Mouse (Mus musculus): Measurements from ENCODE around the gene Ezr.

The Ezr gene

GRCm38 (mm10) chr17:6782611-6783005, at the start of gene Ezr:
Ezr (minus strand) TSS chr17:6782784.
- peak; percentile 92 for DNase-seq

- DNase-seq, result no peak
These were observed 47.5 kb upstream of the Ezr start for GRCm38 (mm10) chr17:6830004-6830592.

GRCm38 (mm10) chr17:6828531-6829150, 46.1 kb upstream of the Ezr start:
- no peak for DNase-seq

- peak; percentile 98 for DNase-seq
These were observed 45.3 kb upstream of the Ezr start for GRCm38 (mm10) chr17:6827740-6828461.

- no peak for DNase-seq
These were observed 44.7 kb upstream of the Ezr start for GRCm38 (mm10) chr17:6827159-6827733.

GRCm38 (mm10) chr17:6816796-6817195, 34.2 kb upstream of the Ezr start:
- no peak for DNase-seq

- DNase-seq, result no peak
These were observed 33.6 kb upstream of the Ezr start for GRCm38 (mm10) chr17:6816151-6816550.

- peak; percentile 67 for DNase-seq
These were observed 32.1 kb upstream of the Ezr start for GRCm38 (mm10) chr17:6814656-6815055.

GRCm38 (mm10) chr17:6812851-6813191, 30.2 kb upstream of the Ezr start:
- DNase-seq, result no peak

- no peak for DNase-seq
These were observed 29.6 kb upstream of the Ezr start for GRCm38 (mm10) chr17:6811931-6812850.

- DNase-seq, result no peak
These were observed 26.7 kb upstream of the Ezr start for GRCm38 (mm10) chr17:6809331-6809730.

- no peak for DNase-seq
These were observed 26.1 kb upstream of the Ezr start for GRCm38 (mm10) chr17:6808521-6809165.

GRCm38 (mm10) chr17:6807827-6808520, 25.4 kb upstream of the Ezr start:
- DNase-seq, result no peak

- peak; percentile 62 for DNase-seq
These were observed 22.4 kb upstream of the Ezr start for GRCm38 (mm10) chr17:6804853-6805543.

- no peak for DNase-seq
These were observed 21.5 kb upstream of the Ezr start for GRCm38 (mm10) chr17:6804111-6804510.

- DNase-seq, result no peak
These were observed 21.0 kb upstream of the Ezr start for GRCm38 (mm10) chr17:6803614-6804013.

GRCm38 (mm10) chr17:6798392-6799061, 15.9 kb upstream of the Ezr start:
- no peak for DNase-seq

GRCm38 (mm10) chr17:6797471-6797870, 14.9 kb upstream of the Ezr start:
- DNase-seq, result no peak

- DNase-seq, result no peak
These were observed 11.7 kb upstream of the Ezr start for GRCm38 (mm10) chr17:6794160-6794751.

- no peak for DNase-seq
These were observed 7.1 kb upstream of the Ezr start for GRCm38 (mm10) chr17:6789581-6790118.

Data from liver (tissue).